9 mouse cellular contexts compared by ENCODE assay signal in the genomic region with DNA sequence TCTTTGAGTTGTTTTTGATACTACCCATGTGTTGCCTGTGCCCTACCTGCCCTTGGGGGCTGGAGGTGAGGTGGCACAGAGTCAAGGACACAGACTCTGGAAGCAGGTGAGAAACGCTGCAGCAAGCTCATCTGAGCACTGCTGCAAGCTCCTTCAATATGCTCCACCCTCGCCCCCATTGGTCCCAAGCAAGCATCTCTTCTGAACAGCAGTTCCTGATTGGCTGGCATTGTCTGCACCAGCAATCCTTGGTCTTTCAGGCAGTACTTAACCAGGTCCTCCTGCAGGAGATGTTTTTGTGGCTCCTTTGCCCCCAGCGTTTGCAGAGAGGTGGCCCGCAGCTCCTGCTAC. TPM values are rescaled to one million over a fixed set of nuclear protein-coding genes. Genes with fewer than 3 reads are reported as not detected.
DNase-seq lines count a peak whose midpoint lies in the region; ATAC-seq lines count a peak whose summit lies in the region.
"Had no signal": no experiment of that assay in that cellular context is flagged by ENCODE, and none has a peak within 500 bp of the region (broad histone marks: within the 10 kb centered on the region; RNA-seq: fewer than 3 reads in every experiment).

No protein-coding gene starts in this region.

- peak; percentile 4 for DNase-seq in cerebellum, adult 9-11 months
- DNase-seq in cerebellum, adult 11 months: no peak
- DNase-seq in layer of hippocampus, postnatal 25 days (ENCODE audit: extremely low spot score in 1 of 2, low spot score in 1 of 2): peak; percentile 35 to 42
- no peak for DNase-seq in adrenal gland, postnatal 10 days
- no peak for DNase-seq in adrenal gland, adult 2 months
- no peak for DNase-seq in adrenal gland, adult 8-10 months

- peak; percentile 24; the same call in 1 of the 2 replicates for ATAC-seq in frontal cortex, adult (ENCODE audit: low TSS enrichment)
- peak; percentile 73 for ATAC-seq in neural tube, embryonic 14.5 days (ENCODE audit: low read depth)

- H3K27me3 ChIP-seq in neural tube, embryonic 14.5 days (ENCODE audit: control insufficient read depth, insufficient read depth, low read length): no peaks in the 10 kb centered on the region

- peak overlapping the region; percentile 34; the same call in 1 of the 2 replicates for H3K27ac ChIP-seq in neural tube, embryonic 14.5 days (ENCODE audit: low read depth, low read length)
- H3K27ac ChIP-seq: liver, embryonic 14.5 days had no signal

- H3K4me2 ChIP-seq in neural tube, embryonic 14.5 days (ENCODE audit: low read depth, low read length): peak overlapping the region; percentile 45

- H3K4me1 ChIP-seq in neural tube, embryonic 14.5 days (ENCODE audit: control insufficient read depth, insufficient read depth, low read length): 0 out of 2 replicates have a peak, but pooled peaks cover 3% of the 10 kb centered on the region

- 45% methylated on average over 4 of the region's 4 CpGs for WGBS in neural tube, embryonic 14.5 days

- H3K9ac ChIP-seq in neural tube, embryonic 14.5 days (replicated peaks; ENCODE audit: low read depth, low read length): no peak overlapping the region
- H3K9ac ChIP-seq: liver, embryonic 14.5 days had no signal

- H3K9me3 ChIP-seq in neural tube, embryonic 14.5 days (ENCODE audit: control insufficient read depth, low read length): no peaks in the 10 kb centered on the region

- H3K4me3 ChIP-seq in neural tube, embryonic 14.5 days (ENCODE audit: low read depth, low read length): no peak overlapping the region

- H3K36me3 ChIP-seq in neural tube, embryonic 14.5 days (ENCODE audit: control insufficient read depth, insufficient read depth, low read length): no peaks in the 10 kb centered on the region

RNA-seq across cellular contexts. Expression of gene Shc3, which starts 34.6 kb away (rescaled TPM):
- 100 to 1,000 TPM; 113 to 143 TPM for total RNA-seq in layer of hippocampus, postnatal 25 days (2021)
- 5.4 and 6.6 TPM in 2 replicates for polyA plus RNA-seq in neural tube, embryonic 14.5 days (2014; fragmentation: Nextera tagmentation; extraction: Ambion mirVana)
- total RNA-seq in adrenal gland, postnatal 10 days (2021): 1 to 10 TPM; 1.4 to 4.5 TPM
- total RNA-seq in adrenal gland, adult 2 months (2021): 1 to 10 TPM in 1 of 2 experiments, under 1 TPM in 1; 0.98 to 1.5 TPM
- polyA plus RNA-seq in adrenal gland, adult 2 months (2012; rRNA removed): 1.4 TPM in 2 replicates
- 1 to 10 TPM in 3 of 4 experiments, under 1 TPM in 1; 0.80 to 1.7 (median 1.6) TPM for total RNA-seq in adrenal gland, adult 8-10 months (2022)

RNA-seq across cellular contexts. Expression of gene Cks2, which starts 41.2 kb away (rescaled TPM):
- 1 to 10 TPM; 1.3 TPM for total RNA-seq in layer of hippocampus, postnatal 25 days (2021)
- 24.5 and 34.5 TPM in 2 replicates for polyA plus RNA-seq in neural tube, embryonic 14.5 days (2014; fragmentation: Nextera tagmentation; extraction: Ambion mirVana)
- 10 to 100 TPM; 35.6 to 40.6 TPM for total RNA-seq in adrenal gland, postnatal 10 days (2021)
- total RNA-seq in adrenal gland, adult 2 months (2021): 1 to 10 TPM; 6.9 TPM
- 7.2 and 8.3 TPM in 2 replicates for polyA plus RNA-seq in adrenal gland, adult 2 months (2012; rRNA removed)
- 1 to 10 TPM; 3.4 to 7.4 (median 5.3) TPM for total RNA-seq in adrenal gland, adult 8-10 months (2022)

RNA-seq across cellular contexts. Expression of gene Secisbp2, which starts 47.6 kb away (rescaled TPM):
- total RNA-seq in layer of hippocampus, postnatal 25 days (2021): 10 to 100 TPM; 17.1 to 19.6 TPM
- 29.6 and 33.9 TPM in 2 replicates for polyA plus RNA-seq in neural tube, embryonic 14.5 days (2014; fragmentation: Nextera tagmentation; extraction: Ambion mirVana)
- total RNA-seq in adrenal gland, postnatal 10 days (2021): 10 to 100 TPM; 17.7 to 20.2 TPM
- total RNA-seq in adrenal gland, adult 2 months (2021): 10 to 100 TPM; 18.0 to 26.4 TPM
- 16.9 and 18.3 TPM in 2 replicates for polyA plus RNA-seq in adrenal gland, adult 2 months (2012; rRNA removed)
- total RNA-seq in adrenal gland, adult 8-10 months (2022): 10 to 100 TPM; 19.6 to 33.9 (median 25.6) TPM

Comparison
In these comparisons a context has a peak if more than half of its experiments do, and no peak if none do; other contexts are left out.
1. DNase-seq: peak in cerebellum, adult 9-11 months (single experiment) and layer of hippocampus, postnatal 25 days (2 of 2); none in cerebellum, adult 11 months (single experiment), adrenal gland, postnatal 10 days (single experiment), adrenal gland, adult 2 months (single experiment) and adrenal gland, adult 8-10 months (single experiment).
2. RNA of gene Cks2, which starts 41.2 kb away (total RNA-seq): 35.6 to 40.6 TPM in adrenal gland, postnatal 10 days; 3.4 to 7.4 TPM in adrenal gland, adult 8-10 months, 6.9 TPM in adrenal gland, adult 2 months and 1.3 TPM in layer of hippocampus, postnatal 25 days; every median in the first group is over 4 times any median in the second.
3. RNA of gene Shc3, which starts 34.6 kb away (total RNA-seq): 113 to 143 TPM in layer of hippocampus, postnatal 25 days; 1.4 to 4.5 TPM in adrenal gland, postnatal 10 days, 0.80 to 1.7 TPM in adrenal gland, adult 8-10 months and 0.98 to 1.5 TPM in adrenal gland, adult 2 months; every median in the first group is over 10 times any median in the second.